Mouse (Mus musculus) heart, embryonic 11.5 days (tissue): ENCODE measurements at regions not wholly inside any gene's neighbourhood (a gene's known extent, or its start where the extent isn't known, plus 50 kb on each side); places are given as distances from the start of the nearest gene placed in this dataset.

ENCODE experiments used
- ATAC-seq: fragments of 200-750 bp; cut with Nextera tagmentation; replicated peaks from 2 replicates; pipeline ENCODE4 v1.8.0; 2017; ENCODE audit warnings: moderate library complexity; ENCODE audit not compliant: insufficient number of reproducible peaks, low FRiP score, low TSS enrichment
- H3K27ac ChIP-seq: fragments of 300-500 bp; sonication (generic); 2 replicates; pipeline ENCODE4 v1.5.1; 2014; ENCODE audit warnings: mild to moderate bottlenecking, low read depth, low read length
- H3K27me3 ChIP-seq: fragments of 300-500 bp; sonication (generic); 2 replicates; pipeline ENCODE4 v1.6.1; 2014; ENCODE audit warnings: mild to moderate bottlenecking, low read length, mixed read lengths; ENCODE audit not compliant: control insufficient read depth, insufficient read depth
- H3K36me3 ChIP-seq: fragments of 300-500 bp; sonication (generic); 2 replicates; pipeline ENCODE4 v1.6.1; 2014; ENCODE audit warnings: mild to moderate bottlenecking, low read length, moderate library complexity, mixed read lengths; ENCODE audit not compliant: control insufficient read depth, insufficient read depth
- H3K4me1 ChIP-seq: fragments of 300-500 bp; sonication (generic); 2 replicates; pipeline ENCODE4 v1.6.1; 2014; ENCODE audit warnings: low read length; ENCODE audit not compliant: control insufficient read depth, insufficient read depth
- H3K4me2 ChIP-seq: fragments of 300-500 bp; sonication (generic); 2 replicates; pipeline ENCODE4 v1.6.1; 2014; ENCODE audit warnings: mild to moderate bottlenecking, moderate library complexity
- H3K4me3 ChIP-seq: fragments of 300-500 bp; sonication (generic); 2 replicates; pipeline ENCODE4 v1.5.1; 2014; ENCODE audit warnings: low read depth, low read length
- H3K9ac ChIP-seq: fragments of 300-500 bp; sonication (generic); 2 replicates; pipeline ENCODE4 v1.6.1; 2014; ENCODE audit warnings: mild to moderate bottlenecking, low read depth, low read length, moderate library complexity
- H3K9me3 ChIP-seq: fragments of 300-500 bp; sonication (generic); replicated peaks from 2 replicates; pipeline ENCODE4 v1.6.1; 2016; ENCODE audit warnings: low read length; ENCODE audit not compliant: control insufficient read depth
- WGBS: fragments of 180-500 bp; shearing (Covaris S2); extraction: QIAGEN DNeasy Blood & Tissue Kit; methylation state at CpG from one replicate; pipeline ENCODE4 v1.1.7; 2014; ENCODE audit not compliant: insufficient replicate concordance; 5-methylcytosine and 5-hydroxymethylcytosine counted together

- Histone ChIP-seq H3K9ac (no peak overlapping the region), H3K27me3 (no peaks in the 10 kb centered on the region), H3K36me3 (no peaks in the 10 kb centered on the region), H3K27ac (no peak overlapping the region), H3K4me3 (no peak overlapping the region), H3K9me3 (no peaks in the 10 kb centered on the region), H3K4me1 (no peaks in the 10 kb centered on the region), H3K4me2 (no peak overlapping the region)
- WGBS: 77% methylated on average over 5 of the region's 5 CpGs
- no peak for ATAC-seq
These were observed 284.0 kb upstream of the Castor2 start for GRCm38 (mm10) chr5:133815462-133815861.

DNA sequence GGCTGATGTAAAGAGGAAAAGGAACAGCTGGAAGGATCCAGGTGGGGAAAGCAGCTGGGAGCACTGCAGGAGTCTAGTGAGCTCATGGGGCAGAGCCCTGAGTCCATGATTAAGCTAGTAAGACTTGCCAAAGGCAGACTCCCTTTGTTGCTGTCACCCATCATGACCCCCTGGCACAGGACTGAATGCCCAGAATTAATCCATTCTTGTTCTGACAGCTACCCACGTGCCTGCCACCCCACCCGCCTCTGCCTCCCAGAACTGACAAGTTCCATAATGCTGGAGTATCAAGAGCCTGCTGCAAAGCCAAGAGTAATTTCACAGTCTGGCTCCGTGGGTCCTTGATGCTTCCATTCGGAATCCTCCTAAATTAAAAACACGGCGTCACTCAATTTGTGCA is 285.1 kb upstream of the Castor2 start:
- Histone ChIP-seq H3K4me3 (no peak overlapping the region), H3K4me2 (no peak overlapping the region), H3K9ac (no peak overlapping the region), H3K36me3 (no peaks in the 10 kb centered on the region), H3K27ac (no peak overlapping the region), H3K4me1 (no peaks in the 10 kb centered on the region), H3K27me3 (no peaks in the 10 kb centered on the region), H3K9me3 (no peaks in the 10 kb centered on the region)
- WGBS: 70% methylated on average over 6 of the region's 6 CpGs
- no peak for ATAC-seq

GRCm38 (mm10) chr5:133812216-133812615 is 287.3 kb upstream of the Castor2 start:
- ATAC-seq: no peak
- Histone ChIP-seq H3K27me3 (no peaks in the 10 kb centered on the region), H3K4me1 (no peaks in the 10 kb centered on the region), H3K9ac (no peak overlapping the region), H3K36me3 (no peaks in the 10 kb centered on the region), H3K9me3 (no peaks in the 10 kb centered on the region), H3K4me3 (no peak overlapping the region), H3K27ac (no peak overlapping the region), H3K4me2 (no peak overlapping the region)
- 29% methylated on average over 6 of the region's 6 CpGs for WGBS

GRCm38 (mm10) chr5:133806891-133807290 is 292.6 kb upstream of the Castor2 start:
- Histone ChIP-seq H3K4me3 (no peak overlapping the region), H3K36me3 (no peaks in the 10 kb centered on the region), H3K27ac (no peak overlapping the region), H3K9ac (no peak overlapping the region), H3K9me3 (no peaks in the 10 kb centered on the region), H3K4me1 (no peaks in the 10 kb centered on the region), H3K27me3 (no peaks in the 10 kb centered on the region), H3K4me2 (no peak overlapping the region)
- 42% methylated on average over 7 of the region's 7 CpGs for WGBS
- ATAC-seq: no peak

GRCm38 (mm10) chr5:133802001-133802400 is 297.5 kb upstream of the Castor2 start:
- Histone ChIP-seq H3K27ac (no peak overlapping the region), H3K4me2 (no peak overlapping the region), H3K9me3 (no peaks in the 10 kb centered on the region), H3K9ac (no peak overlapping the region), H3K4me1 (no peaks in the 10 kb centered on the region), H3K27me3 (no peaks in the 10 kb centered on the region), H3K36me3 (no peaks in the 10 kb centered on the region), H3K4me3 (no peak overlapping the region)
- WGBS: 64% methylated on average over 3 of the region's 3 CpGs
- no peak for ATAC-seq

- ATAC-seq: no peak
- H3K4me1 ChIP-seq: no peaks in the 10 kb centered on the region
- no peak overlapping the region for H3K4me3 ChIP-seq
- H3K4me2 ChIP-seq: no peak overlapping the region
- 50% methylated on average over 3 of the region's 3 CpGs for WGBS
- no peak overlapping the region for H3K9ac ChIP-seq
- H3K27ac ChIP-seq: no peak overlapping the region
- no peaks in the 10 kb centered on the region for H3K36me3 ChIP-seq
- H3K27me3 ChIP-seq: no peaks in the 10 kb centered on the region
- no peaks in the 10 kb centered on the region for H3K9me3 ChIP-seq
These were observed 303.9 kb upstream of the Castor2 start for GRCm38 (mm10) chr5:133795638-133796037.

GRCm38 (mm10) chr5:133790726-133791125 is 308.8 kb upstream of the Castor2 start:
- no peak for ATAC-seq
- H3K4me2 ChIP-seq: no peak overlapping the region
- no peaks in the 10 kb centered on the region for H3K27me3 ChIP-seq
- no peak overlapping the region for H3K27ac ChIP-seq
- WGBS: 69% methylated on average over 6 of the region's 6 CpGs
- H3K9ac ChIP-seq: no peak overlapping the region
- no peak overlapping the region for H3K4me3 ChIP-seq
- no peaks in the 10 kb centered on the region for H3K4me1 ChIP-seq
- no peaks in the 10 kb centered on the region for H3K36me3 ChIP-seq
- no peaks in the 10 kb centered on the region for H3K9me3 ChIP-seq

DNA sequence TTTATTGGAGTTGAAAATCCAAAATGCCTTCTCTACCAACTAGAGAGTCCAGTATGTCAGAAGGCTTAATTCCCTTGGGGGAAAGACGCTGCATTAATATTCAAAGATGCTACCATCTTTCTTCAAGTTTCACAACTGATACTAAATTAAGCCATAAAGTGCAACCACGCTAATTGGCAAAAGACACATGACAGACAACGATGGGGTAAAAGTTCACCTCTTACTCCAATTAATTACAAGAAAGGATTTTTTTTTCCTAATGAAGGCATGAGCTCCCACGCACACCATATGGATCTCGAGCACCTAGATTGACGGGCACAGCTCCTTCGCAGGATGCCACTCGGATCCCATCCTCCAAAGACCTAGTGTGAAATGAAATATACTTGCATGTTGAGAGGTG is 311.5 kb upstream of the Castor2 start:
- no peaks in the 10 kb centered on the region for H3K36me3 ChIP-seq
- no peak overlapping the region for H3K4me3 ChIP-seq
- no peak overlapping the region for H3K27ac ChIP-seq
- H3K4me1 ChIP-seq: no peaks in the 10 kb centered on the region
- 83% methylated on average over 8 of the region's 8 CpGs for WGBS
- ATAC-seq: no peak
- H3K9ac ChIP-seq: no peak overlapping the region
- no peaks in the 10 kb centered on the region for H3K27me3 ChIP-seq
- H3K4me2 ChIP-seq: no peak overlapping the region
- H3K9me3 ChIP-seq: no peaks in the 10 kb centered on the region

GRCm38 (mm10) chr5:133787491-133787890 is 312.0 kb upstream of the Castor2 start:
- Histone ChIP-seq H3K4me3 (no peak overlapping the region), H3K9ac (no peak overlapping the region), H3K4me2 (no peak overlapping the region), H3K9me3 (no peaks in the 10 kb centered on the region), H3K27ac (no peak overlapping the region), H3K4me1 (no peaks in the 10 kb centered on the region), H3K36me3 (no peaks in the 10 kb centered on the region), H3K27me3 (no peaks in the 10 kb centered on the region)
- 76% methylated on average over 7 of the region's 7 CpGs for whole genome bisulfite sequencing
- no peak for ATAC-seq
